Mouse (Mus musculus) intestine, postnatal 0 days (tissue): ENCODE data around the gene Gm45753. TPM values are rescaled to one million over a fixed set of nuclear protein-coding genes. Genes with fewer than 3 reads are reported as not detected.
A peak's percentile ranks its signal among the peaks of the same experiment; 100 is the strongest.

Experiments used
- ATAC-seq: fragments of 200-750 bp; cut with Nextera tagmentation; 2 replicates; pipeline ENCODE4 v1.8.0; 2017; ENCODE audit warnings: mild to moderate bottlenecking, moderate TSS enrichment, moderate library complexity
- H3K27ac ChIP-seq: fragments of 300-500 bp; sonication (generic); 2 replicates; pipeline ENCODE4 v1.5.1; 2014; ENCODE audit warnings: mild to moderate bottlenecking, low read depth, low read length, moderate library complexity
- H3K27me3 ChIP-seq: fragments of 300-500 bp; sonication (generic); replicated peaks from 2 replicates; pipeline ENCODE4 v1.6.1; 2014; ENCODE audit warnings: low read length, mixed read lengths; ENCODE audit not compliant: control insufficient read depth, insufficient read depth
- H3K36me3 ChIP-seq: fragments of 300-500 bp; sonication (generic); 2 replicates; pipeline ENCODE4 v1.6.1; 2014; ENCODE audit warnings: mild to moderate bottlenecking, moderate library complexity; ENCODE audit not compliant: control insufficient read depth, insufficient read depth
- H3K4me1 ChIP-seq: fragments of 300-500 bp; sonication (generic); replicated peaks from 2 replicates; pipeline ENCODE4 v1.6.1; 2014; ENCODE audit warnings: antibody characterized with exemption, low read length, mixed read lengths; ENCODE audit not compliant: control insufficient read depth, insufficient read depth
- H3K4me2 ChIP-seq: fragments of 300-500 bp; sonication (generic); replicated peaks from 2 replicates; pipeline ENCODE4 v1.6.1; 2014; ENCODE audit warnings: low read depth, mild to moderate bottlenecking, moderate library complexity
- H3K4me3 ChIP-seq: fragments of 300-500 bp; sonication (generic); 2 replicates; pipeline ENCODE4 v1.5.1; 2014; ENCODE audit warnings: low read depth, low read length
- H3K9ac ChIP-seq: fragments of 300-500 bp; sonication (generic); 2 replicates; pipeline ENCODE4 v1.6.1; 2014; ENCODE audit warnings: mild to moderate bottlenecking, low read depth, low read length
- H3K9me3 ChIP-seq: fragments of 300-500 bp; sonication (generic); 2 replicates; pipeline ENCODE4 v1.6.1; 2016; ENCODE audit warnings: mixed run types; ENCODE audit not compliant: control insufficient read depth
- CTCF ChIP-seq: sonication (generic); IDR thresholded peaks from 2 replicates; pipeline ENCODE4 v1.5.1; 2016; ENCODE audit warnings: low read depth, mild to moderate bottlenecking, control low read depth, antibody characterized with exemption, moderate library complexity
- WGBS: fragments of 180-500 bp; shearing (Covaris S2); extraction: QIAGEN DNeasy Blood & Tissue Kit; methylation state at CpG from one replicate; pipeline ENCODE4 v1.1.7; 2014; 5-methylcytosine and 5-hydroxymethylcytosine counted together
- polyA plus RNA-seq: library from polyadenylated mRNA; unstranded; fragments of >200 nt; fragmentation: Nextera tagmentation; extraction: Ambion mirVana; gene quantifications from 2 replicates; pipeline ENCODE4 v1.2.1, GENCODE M21; 2015

Gene Gm45753
- polyA plus RNA-seq, 1 experiment from 2014 or later: not detected

DNA sequence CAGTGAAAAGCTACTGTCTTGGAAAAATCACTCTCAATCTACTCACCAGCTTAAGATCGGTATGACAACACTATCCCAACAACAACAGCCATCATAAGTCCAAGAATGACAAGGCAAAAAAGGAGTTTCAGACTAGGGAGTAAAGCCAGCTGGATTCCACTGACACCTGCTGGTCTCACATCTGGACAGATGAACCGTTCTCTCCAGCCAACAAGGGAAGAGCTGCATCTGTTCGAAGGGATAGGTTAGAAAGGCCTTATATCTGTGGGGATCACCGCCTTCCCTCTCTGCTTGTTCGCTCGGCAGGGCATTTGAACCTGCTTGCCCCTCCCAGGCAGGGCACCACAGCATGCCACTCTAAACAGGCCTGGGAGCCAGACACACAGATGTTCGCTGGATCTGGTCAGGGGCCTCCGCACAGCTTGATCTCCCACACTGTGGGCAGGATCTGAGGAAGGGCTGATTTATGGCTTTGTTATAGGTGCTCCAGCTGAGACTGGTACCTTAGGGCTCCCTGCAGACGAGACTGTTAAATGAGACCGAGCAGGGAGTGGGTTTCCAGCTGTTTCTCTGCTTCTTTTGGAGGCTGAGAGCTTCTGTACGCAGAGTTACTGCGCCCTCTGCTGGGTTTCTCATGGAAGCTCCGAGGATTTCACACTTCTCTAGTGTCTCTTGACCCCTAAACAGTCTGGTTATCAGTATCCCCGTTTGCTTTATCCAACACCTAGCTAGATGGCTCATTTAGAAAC, 71.9 kb downstream of the Gm45753 start:
- Histone ChIP-seq H3K36me3 (no peaks in the 10 kb centered on the region), H3K27me3 (no peaks in the 10 kb centered on the region), H3K4me2 (peak overlapping the region; percentile 35; the same call in 1 of the 2 replicates), H3K4me1 (no peaks in the 10 kb centered on the region), H3K4me3 (no peak overlapping the region), H3K27ac (no peak overlapping the region), H3K9me3 (no peaks in the 10 kb centered on the region), H3K9ac (no peak overlapping the region)
- 0 out of 2 replicates have a peak, but pooled peaks have one; percentile 17 for ATAC-seq
- TF ChIP-seq CTCF: peak; percentile 84
- WGBS: 27% methylated on average over 14 of the region's 14 CpGs

DNA sequence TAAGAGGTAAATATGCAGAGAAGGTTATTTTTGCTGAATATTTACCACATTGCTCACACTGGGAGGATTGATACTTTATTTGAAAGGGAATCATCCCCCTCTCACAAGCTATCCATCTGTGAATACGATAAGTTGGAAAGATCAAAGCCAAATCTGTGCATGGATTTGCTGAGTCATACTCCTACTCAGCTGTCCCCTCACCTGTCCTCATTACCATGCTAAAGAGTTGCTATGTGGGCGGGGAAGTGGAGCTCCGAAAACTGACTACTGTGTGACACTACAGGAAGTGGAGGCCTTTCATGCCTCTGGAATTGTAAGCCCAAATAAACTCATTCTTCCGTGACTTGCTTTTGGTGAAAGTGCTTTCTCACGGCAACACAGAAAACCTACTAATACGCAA, 73.0 kb downstream of the Gm45753 start:
- no peaks in the 10 kb centered on the region for H3K27me3 ChIP-seq
- 85% methylated on average over 6 of the region's 6 CpGs for WGBS
- no peak for TF ChIP-seq CTCF
- no peak overlapping the region for H3K9ac ChIP-seq
- H3K27ac ChIP-seq: no peak overlapping the region
- no peaks in the 10 kb centered on the region for H3K36me3 ChIP-seq
- no peak overlapping the region for H3K4me2 ChIP-seq
- H3K4me1 ChIP-seq: no peaks in the 10 kb centered on the region
- no peak overlapping the region for H3K4me3 ChIP-seq
- H3K9me3 ChIP-seq: no peaks in the 10 kb centered on the region
- no peak for ATAC-seq

DNA sequence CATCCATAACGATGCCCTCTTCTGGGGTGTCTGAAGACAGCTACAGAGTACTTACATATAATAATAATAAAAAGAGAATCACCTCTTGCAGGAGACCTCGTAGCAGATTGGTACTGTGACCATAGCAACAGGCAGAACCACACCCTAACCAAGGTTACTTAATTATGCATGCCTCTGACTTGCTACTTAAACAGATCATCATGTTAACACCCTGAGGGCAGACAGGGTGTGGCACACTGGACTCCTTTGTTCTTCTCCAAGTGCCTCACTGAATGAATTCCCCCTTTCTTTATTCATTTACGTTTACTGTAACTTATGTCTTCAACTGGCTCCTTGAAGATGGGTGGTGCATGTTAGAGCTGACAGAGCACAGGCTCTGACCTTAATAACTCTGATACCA, 75.0 kb downstream of the Gm45753 start:
- H3K36me3 ChIP-seq: no peaks in the 10 kb centered on the region
- H3K27ac ChIP-seq: no peak overlapping the region
- no peaks in the 10 kb centered on the region for H3K4me1 ChIP-seq
- H3K4me3 ChIP-seq: no peak overlapping the region
- ATAC-seq: no peak
- no peak for TF ChIP-seq CTCF
- no peaks in the 10 kb centered on the region for H3K9me3 ChIP-seq
- H3K4me2 ChIP-seq: no peak overlapping the region
- no peak overlapping the region for H3K9ac ChIP-seq
- 52% methylated on average over 3 of the region's 3 CpGs for WGBS
- no peaks in the 10 kb centered on the region for H3K27me3 ChIP-seq

Other genes with a start within 250 kb of the Gm45753 start
- gene Mtnr1a, start 239.3 kb downstream of the Gm45753 start, polyA plus RNA-seq: 0.18 TPM in 1 of 2 replicates, not detected in the other
- gene F11, start 46.4 kb downstream of the Gm45753 start, polyA plus RNA-seq: not detected in 2 replicates
- not detected in 2 replicates for gene Klkb1, start 13.6 kb downstream of the Gm45753 start, polyA plus RNA-seq
- gene Cyp4v3, start 24.8 kb upstream of the Gm45753 start, polyA plus RNA-seq: 2.2 and 2.4 TPM in 2 replicates
- 3.1 and 3.5 TPM in 2 replicates for gene Fam149a, start 73.8 kb upstream of the Gm45753 start, polyA plus RNA-seq
- gene Tlr3, start 102.6 kb upstream of the Gm45753 start, polyA plus RNA-seq: 0.93 and 1.8 TPM in 2 replicates
- gene Sorbs2, start 199.3 kb upstream of the Gm45753 start, polyA plus RNA-seq: 16.0 and 16.2 TPM in 2 replicates